ENCODE assay signal across 18 mouse cellular contexts in genomic region chr2:18219136-18219535, GRCm38 (mm10).
DNase-seq lines count a peak whose midpoint lies in the region; ATAC-seq and TF ChIP-seq lines count a peak whose summit lies in the region.
"Had no signal": no experiment of that assay in that cellular context is flagged by ENCODE, and none has a peak within 500 bp of the region (broad histone marks: within the 10 kb centered on the region; RNA-seq: fewer than 3 reads in every experiment).

No protein-coding gene starts in this region.

- no peaks in the 10 kb centered on the region for H3K27me3 ChIP-seq in kidney, postnatal 0 days (ENCODE audit: insufficient read depth, low read length)
- no peaks in the 10 kb centered on the region for H3K27me3 ChIP-seq in myocyte (ENCODE audit: control insufficient read depth, insufficient read depth, insufficient read length)
- H3K27me3 ChIP-seq: embryonic facial prominence, embryonic 15.5 days; lung, embryonic 15.5 days; neural tube, embryonic 13.5 days had no signal

- no peak overlapping the region for H3K4me2 ChIP-seq in kidney, postnatal 0 days (ENCODE audit: low read length)
- peak overlapping the region; percentile 7 for H3K4me2 ChIP-seq in myocyte (ENCODE audit: low read depth)
- H3K4me2 ChIP-seq: embryonic facial prominence, embryonic 15.5 days; liver, embryonic 11.5 days; lung, embryonic 15.5 days; neural tube, embryonic 13.5 days had no signal

- TF ChIP-seq CTCF in kidney, postnatal 0 days (IDR thresholded peaks at IDR 0.05; ENCODE audit: low read depth), result no peak

- H3ac ChIP-seq in myocyte (ENCODE audit: control insufficient read depth, insufficient read length), result no peak overlapping the region

- no peak overlapping the region for H3K4me3 ChIP-seq in kidney, postnatal 0 days (replicated peaks; ENCODE audit: low read depth, low read length)
- H3K4me3 ChIP-seq in myocyte, result no peak overlapping the region
- H3K4me3 ChIP-seq: embryonic facial prominence, embryonic 15.5 days; hindbrain, embryonic 10.5 days; lung, embryonic 15.5 days; neural tube, embryonic 13.5 days had no signal

- 43% methylated on average over 8 of the region's 8 CpGs for WGBS in kidney, postnatal 0 days

- DNase-seq in gastrocnemius, adult 18-20 months (ENCODE audit: low spot score), result peak; percentile 76
- DNase-seq in gastrocnemius, postnatal 36 days, result no peak
- DNase-seq in kidney, postnatal 0 days (ENCODE audit: low spot score), result peak; percentile 17
- DNase-seq in kidney, adult 9 months, result no peak
- DNase-seq in cerebellum, postnatal 14 days, result peak; percentile 55 to 63
- DNase-seq in urinary bladder, postnatal 14 days (ENCODE audit: low spot score), result no peak
- DNase-seq in layer of hippocampus, adult 11-12 months (ENCODE audit: low spot score), result no peak
- DNase-seq: adrenal gland, adult 2 months; right cerebral cortex, postnatal 25 days; thymus, adult 18-20 months had no signal

- H3K36me3 ChIP-seq in kidney, postnatal 0 days (ENCODE audit: insufficient read depth, low read length), result peaks cover 21% of the 10 kb centered on the region
- H3K36me3 ChIP-seq in myocyte (ENCODE audit: control insufficient read depth, insufficient read depth), result peaks cover 20% of the 10 kb centered on the region

- ATAC-seq in kidney, postnatal 0 days (replicated peaks; ENCODE audit: low FRiP score, low read depth), result no peak
- ATAC-seq: inflammation-experienced regulatory T-cells, adult 6 months; midbrain, embryonic 16.5 days had no signal

- H3K79me2 ChIP-seq in myocyte (ENCODE audit: control insufficient read depth, insufficient read depth), result no peaks in the 10 kb centered on the region

- no peak overlapping the region for H3K27ac ChIP-seq in kidney, postnatal 0 days
- H3K27ac ChIP-seq: embryonic facial prominence, embryonic 15.5 days; hindbrain, embryonic 10.5 days; lung, embryonic 15.5 days; neural tube, embryonic 13.5 days had no signal

- intact Hi-C loops in gastrocnemius, postnatal 36 days (cut with DNase I), result loop anchor here (10.0 kb wide), 1 partner anchor 456 kb away; the partner anchor contains the start of genes Bmi1 and Commd3

- H3K9ac ChIP-seq in kidney, postnatal 0 days (ENCODE audit: low read depth, low read length), result no peak overlapping the region
- H3K9ac ChIP-seq: embryonic facial prominence, embryonic 15.5 days; lung, embryonic 15.5 days; neural tube, embryonic 13.5 days had no signal

- no peaks in the 10 kb centered on the region for H3K9me3 ChIP-seq in kidney, postnatal 0 days (replicated peaks; ENCODE audit: low read length)
- H3K9me3 ChIP-seq: embryonic facial prominence, embryonic 15.5 days; lung, embryonic 15.5 days; neural tube, embryonic 13.5 days had no signal

- 0 out of 2 replicates have a peak, but pooled peaks cover 2% of the 10 kb centered on the region for H3K4me1 ChIP-seq in kidney, postnatal 0 days (replicated peaks; ENCODE audit: insufficient read depth, low read length)
- H3K4me1 ChIP-seq: hindbrain, embryonic 10.5 days; neural tube, embryonic 13.5 days had no signal

- no peak for TF ChIP-seq POLR2A in myocyte (IDR thresholded peaks at IDR 0.05; ENCODE audit: insufficient read length, low read depth)

TF ChIP-seq in myocyte, 11 proteins besides CTCF, POLR2A, EP300 and RAD21:
- no peak for TF ChIP-seq SRF (IDR thresholded peaks at IDR 0.05; ENCODE audit: control insufficient read depth, insufficient read length, low read depth)
- TF ChIP-seq MYOG (IDR thresholded peaks at IDR 0.05; ENCODE audit: control insufficient read depth in 1 of 3, insufficient read depth in 1 of 3, insufficient read length in 2 of 3, low read depth in 2 of 3), result no peak
- TF ChIP-seq MAX (IDR thresholded peaks at IDR 0.05; ENCODE audit: low read depth), result no peak
- no peak for TF ChIP-seq POLR2AphosphoS2 (IDR thresholded peaks at IDR 0.05; ENCODE audit: insufficient read length, low read depth)
- TF ChIP-seq USF1 (IDR thresholded peaks at IDR 0.05; ENCODE audit: low read depth), result no peak
- no peak for TF ChIP-seq TCF12 (IDR thresholded peaks at IDR 0.05; ENCODE audit: insufficient read depth, poor library complexity, severe bottlenecking)

Comparison
In these comparisons a context has a peak if more than half of its experiments do, and no peak if none do; other contexts are left out.
1. DNase-seq: peak in gastrocnemius, adult 18-20 months (single experiment), kidney, postnatal 0 days (single experiment) and cerebellum, postnatal 14 days (2 of 2); none in gastrocnemius, postnatal 36 days (0 of 2), kidney, adult 9 months (single experiment), urinary bladder, postnatal 14 days (single experiment) and layer of hippocampus, adult 11-12 months (single experiment).